Mouse (Mus musculus): ENCODE measurements around the gene Greb1. TPM values are rescaled to one million over a fixed set of nuclear protein-coding genes. Genes with fewer than 3 reads are reported as not detected.

Greb1 gene
- polyA plus RNA-seq, 1 experiment, result not detected

DNA sequence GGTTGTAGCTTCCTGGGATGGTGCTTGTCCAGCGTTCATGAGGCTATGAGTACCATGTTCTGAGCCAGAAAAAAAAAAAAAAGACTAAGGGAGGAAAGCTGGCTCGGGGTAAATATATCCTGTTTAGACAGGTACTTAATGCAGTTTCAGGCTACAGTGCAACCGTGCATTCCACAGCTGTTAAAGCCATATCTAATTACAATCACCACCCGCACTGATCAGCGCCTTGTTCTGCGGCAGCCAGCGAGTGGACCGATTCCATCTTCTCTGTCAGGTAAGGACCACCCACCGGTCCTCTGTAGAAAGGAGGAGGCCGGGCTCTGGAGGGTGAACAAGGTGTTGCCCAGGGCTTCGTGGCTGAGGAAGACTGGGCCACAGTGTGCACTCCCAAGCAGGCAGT lies 34.0 kb upstream of the Greb1 start:
- Histone ChIP-seq H3K4me3 (ENCODE audit: insufficient read depth, low read depth, low read length) (no peak overlapping the region), H3K27ac (ENCODE audit: insufficient read depth, low read depth, low read length) (no peak overlapping the region), H3K4me1 (ENCODE audit: control insufficient read depth, insufficient read depth, low read length) (no peaks in the 10 kb centered on the region)
- 79% methylated on average over 11 of the region's 11 CpGs for WGBS
- no peak for TF ChIP-seq CTCF (IDR thresholded peaks at IDR 0.05; ENCODE audit: insufficient read depth, low read depth, low read length)
- no peak for TF ChIP-seq POLR2A (IDR thresholded peaks at IDR 0.05; ENCODE audit: insufficient read depth, low read depth, low read length)

DNA sequence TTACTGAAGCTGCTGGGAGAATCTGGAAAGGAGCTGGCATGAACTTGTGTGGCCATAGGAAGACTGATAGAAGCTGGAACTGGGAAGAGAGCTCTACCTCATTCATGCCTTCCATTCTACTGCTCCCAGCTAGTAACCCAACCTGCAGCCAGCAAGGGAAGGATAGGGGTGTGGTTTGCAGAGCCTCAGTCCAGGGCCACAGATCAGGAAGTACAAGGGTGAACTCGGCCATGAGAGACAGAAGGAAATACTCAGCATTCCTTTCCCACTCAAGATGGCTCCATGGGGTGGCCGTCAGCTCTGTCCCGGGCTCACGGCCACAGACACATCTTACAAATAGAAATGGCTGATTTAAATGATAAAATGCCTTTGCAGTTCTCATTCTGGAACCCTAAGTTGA lies 30.4 kb upstream of the Greb1 start:
- WGBS, result 85% methylated on average over 4 of the region's 4 CpGs
- H3K27ac ChIP-seq (ENCODE audit: insufficient read depth, low read depth, low read length), result no peak overlapping the region
- H3K4me3 ChIP-seq (ENCODE audit: insufficient read depth, low read depth, low read length), result no peak overlapping the region
- TF ChIP-seq CTCF (IDR thresholded peaks at IDR 0.05; ENCODE audit: insufficient read depth, low read depth, low read length), result no peak
- TF ChIP-seq POLR2A (IDR thresholded peaks at IDR 0.05; ENCODE audit: insufficient read depth, low read depth, low read length), result no peak
- H3K4me1 ChIP-seq (ENCODE audit: control insufficient read depth, insufficient read depth, low read length), result no peaks in the 10 kb centered on the region

DNA sequence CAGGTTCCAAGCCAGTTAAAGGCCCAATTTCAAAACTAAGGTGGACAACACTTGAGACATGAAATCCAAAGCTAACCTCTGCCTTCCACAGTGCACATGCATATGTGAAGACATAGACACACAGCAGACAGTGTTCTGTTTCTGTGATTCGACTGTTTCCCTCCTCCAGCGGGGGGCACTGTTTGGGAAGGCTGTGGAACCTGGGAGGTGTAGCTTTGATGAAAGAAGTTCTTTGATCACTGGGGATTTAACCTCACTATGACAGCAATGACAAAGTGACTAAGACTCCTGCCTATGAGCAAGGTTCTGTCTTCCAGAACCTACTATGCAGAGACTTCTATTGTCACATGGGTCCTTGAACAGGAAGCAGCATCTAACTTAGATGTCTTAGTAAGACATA lies 29.1 kb upstream of the Greb1 start:
- Histone ChIP-seq H3K27ac (ENCODE audit: insufficient read depth, low read depth, low read length) (no peak overlapping the region), H3K4me3 (ENCODE audit: insufficient read depth, low read depth, low read length) (no peak overlapping the region), H3K4me1 (ENCODE audit: control insufficient read depth, insufficient read depth, low read length) (no peaks in the 10 kb centered on the region)
- TF ChIP-seq CTCF (IDR thresholded peaks at IDR 0.05; ENCODE audit: insufficient read depth, low read depth, low read length) (no peak), POLR2A (IDR thresholded peaks at IDR 0.05; ENCODE audit: insufficient read depth, low read depth, low read length) (no peak)
- WGBS, result 82% methylated on average over 2 of the region's 2 CpGs

DNA sequence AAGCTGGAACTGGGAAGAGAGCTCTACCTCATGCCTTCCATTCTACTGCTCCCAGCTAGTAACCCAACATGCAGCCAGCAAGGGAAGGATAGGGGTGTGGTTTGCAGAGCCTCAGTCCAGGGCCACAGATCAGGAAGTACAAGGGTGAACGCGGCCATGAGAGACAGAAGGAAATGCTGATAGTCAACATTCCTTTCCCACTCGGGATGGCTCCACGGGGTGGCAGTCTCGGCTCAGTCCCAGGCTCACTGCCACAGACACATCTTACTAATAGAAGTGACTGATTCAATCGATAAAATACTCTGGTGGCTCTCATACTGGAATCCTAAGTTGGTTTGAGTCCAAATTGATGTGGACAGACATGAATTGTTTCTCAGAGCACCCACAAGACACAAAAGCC lies 27.8 kb upstream of the Greb1 start:
- WGBS, result 74% methylated on average over 6 of the region's 6 CpGs
- Histone ChIP-seq H3K27ac (ENCODE audit: insufficient read depth, low read depth, low read length) (no peak overlapping the region), H3K4me3 (ENCODE audit: insufficient read depth, low read depth, low read length) (no peak overlapping the region), H3K4me1 (ENCODE audit: control insufficient read depth, insufficient read depth, low read length) (no peaks in the 10 kb centered on the region)
- TF ChIP-seq CTCF (IDR thresholded peaks at IDR 0.05; ENCODE audit: insufficient read depth, low read depth, low read length), result 0 out of 2 replicates have a peak, but pooled peaks have one; percentile 18
- no peak for TF ChIP-seq POLR2A (IDR thresholded peaks at IDR 0.05; ENCODE audit: insufficient read depth, low read depth, low read length)

DNA sequence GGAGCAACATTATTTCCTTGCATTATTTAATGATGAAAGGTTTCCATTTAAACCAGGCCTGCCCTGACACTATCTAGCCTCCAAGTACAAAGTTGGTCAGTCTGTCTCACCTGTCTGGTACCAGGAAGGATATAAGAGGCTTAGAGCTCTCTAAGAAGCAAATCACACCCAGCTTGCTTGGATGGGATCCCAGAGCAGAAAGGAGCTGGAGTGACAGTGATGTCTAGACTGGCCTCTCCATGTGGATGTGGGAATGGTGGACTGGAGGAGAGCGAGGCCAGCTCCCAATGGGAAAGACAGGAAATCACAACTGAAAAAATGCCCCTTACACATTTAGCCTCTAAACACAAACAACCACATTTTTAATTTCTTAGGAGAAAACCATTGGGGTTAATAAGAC lies 23.0 kb upstream of the Greb1 start:
- no peak for TF ChIP-seq CTCF (IDR thresholded peaks at IDR 0.05; ENCODE audit: insufficient read depth, low read depth, low read length)
- no peak for TF ChIP-seq POLR2A (IDR thresholded peaks at IDR 0.05; ENCODE audit: insufficient read depth, low read depth, low read length)
- 93% methylated on average over 1 of the region's 1 CpGs for WGBS
- H3K4me3 ChIP-seq (ENCODE audit: insufficient read depth, low read depth, low read length), result no peak overlapping the region

DNA sequence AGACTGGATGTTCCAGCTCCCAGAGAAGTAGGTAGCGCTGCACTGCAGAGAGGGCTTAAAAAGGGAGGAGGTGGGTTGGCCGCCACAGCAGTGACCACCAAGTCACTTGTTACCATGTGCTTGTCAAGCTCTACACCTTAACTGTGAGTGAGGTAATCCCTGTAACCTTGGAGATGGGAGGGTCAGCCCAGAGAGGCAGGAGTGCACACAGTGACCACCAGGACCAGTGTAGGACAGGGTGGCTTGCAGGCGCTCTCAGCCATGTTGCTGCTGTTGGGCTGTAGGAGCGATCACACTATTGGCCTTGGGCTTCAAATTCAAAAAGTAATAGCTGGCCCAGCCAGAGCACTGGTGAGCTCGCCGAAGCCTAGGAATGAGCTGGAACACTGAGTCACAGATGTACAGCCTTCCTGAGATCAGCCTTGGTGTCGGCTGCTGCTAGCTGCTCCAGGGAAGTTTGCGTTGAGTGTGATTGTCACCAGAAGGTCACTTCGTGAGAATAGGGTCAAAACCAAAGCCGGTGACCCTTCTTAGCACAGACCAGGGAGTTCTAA lies 21.6 kb upstream of the Greb1 start:
- H3K4me3 ChIP-seq (ENCODE audit: insufficient read depth, low read depth, low read length), result no peak overlapping the region
- WGBS, result 96% methylated on average over 10 of the region's 10 CpGs
- H3K4me1 ChIP-seq (ENCODE audit: control insufficient read depth, insufficient read depth, low read length), result no peaks in the 10 kb centered on the region
- no peak overlapping the region for H3K27ac ChIP-seq (ENCODE audit: insufficient read depth, low read depth, low read length)
- no peak for TF ChIP-seq POLR2A (IDR thresholded peaks at IDR 0.05; ENCODE audit: insufficient read depth, low read depth, low read length)
- TF ChIP-seq CTCF (IDR thresholded peaks at IDR 0.05; ENCODE audit: insufficient read depth, low read depth, low read length), result no peak

More for the DNA sequence above, 23.0 kb upstream of the Greb1 start:
- Histone ChIP-seq H3K27ac (ENCODE audit: insufficient read depth, low read depth, low read length) (no peak overlapping the region), H3K4me1 (ENCODE audit: control insufficient read depth, insufficient read depth, low read length) (no peaks in the 10 kb centered on the region)

DNA sequence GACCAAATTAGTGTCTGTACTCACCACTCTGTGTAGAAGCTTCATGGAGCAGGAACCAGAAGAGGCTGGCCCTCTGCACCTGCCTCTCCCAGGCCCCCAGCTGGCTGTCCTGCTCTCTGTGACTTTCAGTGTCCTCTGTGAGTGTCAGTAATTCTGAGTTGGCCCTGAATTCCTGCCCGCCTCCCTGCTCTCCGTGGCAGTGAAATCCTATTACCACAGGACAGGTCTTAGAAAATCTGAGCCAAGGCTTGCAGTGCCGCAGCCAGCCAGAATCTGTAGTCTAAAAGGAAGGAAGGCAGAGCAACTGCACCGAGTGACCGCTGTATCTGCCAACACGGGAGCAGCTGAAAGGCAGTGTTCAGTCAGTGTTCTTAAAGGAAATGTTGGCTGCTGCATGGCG lies 20.1 kb upstream of the Greb1 start:
- no peak overlapping the region for H3K4me3 ChIP-seq (ENCODE audit: insufficient read depth, low read depth, low read length)
- 54% methylated on average over 7 of the region's 7 CpGs for WGBS
- no peak overlapping the region for H3K27ac ChIP-seq (ENCODE audit: insufficient read depth, low read depth, low read length)
- TF ChIP-seq POLR2A (IDR thresholded peaks at IDR 0.05; ENCODE audit: insufficient read depth, low read depth, low read length), result no peak
- no peak for TF ChIP-seq CTCF (IDR thresholded peaks at IDR 0.05; ENCODE audit: insufficient read depth, low read depth, low read length)
- H3K4me1 ChIP-seq (ENCODE audit: control insufficient read depth, insufficient read depth, low read length), result no peaks in the 10 kb centered on the region

DNA sequence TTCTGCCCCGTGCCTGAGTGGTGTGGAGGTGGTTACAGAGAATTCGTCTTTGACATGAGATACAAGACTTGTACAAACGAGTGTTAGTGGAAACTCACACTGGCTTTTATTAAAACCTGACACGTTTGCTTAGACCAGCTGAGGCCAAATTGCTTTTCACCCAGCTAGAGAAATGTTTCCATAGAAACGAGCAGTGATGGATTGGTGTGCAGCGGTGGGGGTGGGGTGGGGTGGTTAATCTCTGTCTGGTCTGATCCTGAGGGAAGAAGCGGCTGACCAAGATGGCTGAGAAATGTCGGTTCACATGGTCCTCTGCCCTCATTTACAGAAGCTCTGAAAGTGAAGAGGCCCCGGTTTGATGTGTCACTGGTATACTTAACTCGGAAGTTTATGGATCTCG lies 17.8 kb upstream of the Greb1 start:
- H3K27ac ChIP-seq (ENCODE audit: insufficient read depth, low read depth, low read length), result no peak overlapping the region

DNA sequence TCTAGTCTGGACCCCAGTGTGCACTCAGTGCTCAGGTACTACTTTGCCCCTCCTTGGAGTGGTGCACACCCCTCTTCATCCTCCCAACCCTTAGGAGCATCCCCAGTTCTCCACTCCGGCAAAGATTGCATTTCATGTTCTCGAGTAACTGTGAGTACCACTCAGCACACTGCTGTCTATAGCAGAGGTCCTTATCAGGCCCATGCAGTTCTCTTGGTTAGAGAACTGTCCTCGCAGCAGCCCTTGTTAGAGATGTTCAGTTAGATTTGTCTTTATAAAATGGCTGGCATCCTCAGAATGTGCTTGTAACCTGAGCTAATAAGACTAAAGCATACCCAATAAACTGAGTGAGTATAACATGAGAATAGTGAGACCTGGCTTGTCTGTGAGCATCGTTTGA lies 16.5 kb upstream of the Greb1 start:
- TF ChIP-seq CTCF (IDR thresholded peaks at IDR 0.05; ENCODE audit: insufficient read depth, low read depth, low read length) (no peak), POLR2A (IDR thresholded peaks at IDR 0.05; ENCODE audit: insufficient read depth, low read depth, low read length) (no peak)
- H3K27ac ChIP-seq (ENCODE audit: insufficient read depth, low read depth, low read length), result no peak overlapping the region
- peaks cover 8% of the 10 kb centered on the region for H3K4me1 ChIP-seq (ENCODE audit: control insufficient read depth, insufficient read depth, low read length)
- H3K4me3 ChIP-seq (ENCODE audit: insufficient read depth, low read depth, low read length), result no peak overlapping the region
- WGBS, result 95% methylated on average over 4 of the region's 4 CpGs

More for the DNA sequence above, 17.8 kb upstream of the Greb1 start:
- WGBS, result 53% methylated on average over 11 of the region's 11 CpGs
- Histone ChIP-seq H3K4me1 (ENCODE audit: control insufficient read depth, insufficient read depth, low read length) (peaks cover 2% of the 10 kb centered on the region; the same call in 1 of the 2 replicates), H3K4me3 (ENCODE audit: insufficient read depth, low read depth, low read length) (no peak overlapping the region)
- TF ChIP-seq CTCF (IDR thresholded peaks at IDR 0.05; ENCODE audit: insufficient read depth, low read depth, low read length), result no peak
- no peak for TF ChIP-seq POLR2A (IDR thresholded peaks at IDR 0.05; ENCODE audit: insufficient read depth, low read depth, low read length)

DNA sequence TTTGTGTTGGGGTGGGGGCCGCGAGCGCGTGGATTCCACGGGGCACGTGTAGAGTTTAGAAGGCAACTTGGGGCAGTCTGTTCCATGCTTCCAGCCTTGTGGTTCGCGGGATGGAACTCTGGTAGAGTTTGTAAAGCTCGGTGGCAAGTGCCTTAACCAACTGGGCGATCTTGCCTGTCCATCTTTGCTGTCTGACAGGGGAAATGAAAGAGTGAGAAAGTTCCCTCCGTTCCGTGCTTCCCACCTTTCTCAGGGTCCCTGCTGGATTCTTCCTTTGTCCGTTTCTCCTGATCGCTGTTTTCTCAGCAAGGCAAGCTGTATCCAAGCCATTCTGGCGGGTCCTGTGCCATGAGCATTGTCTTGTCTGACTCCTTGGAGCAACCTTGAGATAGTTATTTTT lies 10.8 kb upstream of the Greb1 start:
- no peak for TF ChIP-seq POLR2A (IDR thresholded peaks at IDR 0.05; ENCODE audit: insufficient read depth, low read depth, low read length)
- no peak for TF ChIP-seq CTCF (IDR thresholded peaks at IDR 0.05; ENCODE audit: insufficient read depth, low read depth, low read length)
- 3% methylated on average over 15 of the region's 15 CpGs for WGBS
- Histone ChIP-seq H3K4me1 (ENCODE audit: control insufficient read depth, insufficient read depth, low read length) (peaks cover 14% of the 10 kb centered on the region), H3K4me3 (ENCODE audit: insufficient read depth, low read depth, low read length) (peak overlapping the region; percentile 97), H3K27ac (ENCODE audit: insufficient read depth, low read depth, low read length) (no peak overlapping the region)
